Mouse (Mus musculus): ENCODE measurements around the gene Tnip2.

The Tnip2 gene

DNA sequence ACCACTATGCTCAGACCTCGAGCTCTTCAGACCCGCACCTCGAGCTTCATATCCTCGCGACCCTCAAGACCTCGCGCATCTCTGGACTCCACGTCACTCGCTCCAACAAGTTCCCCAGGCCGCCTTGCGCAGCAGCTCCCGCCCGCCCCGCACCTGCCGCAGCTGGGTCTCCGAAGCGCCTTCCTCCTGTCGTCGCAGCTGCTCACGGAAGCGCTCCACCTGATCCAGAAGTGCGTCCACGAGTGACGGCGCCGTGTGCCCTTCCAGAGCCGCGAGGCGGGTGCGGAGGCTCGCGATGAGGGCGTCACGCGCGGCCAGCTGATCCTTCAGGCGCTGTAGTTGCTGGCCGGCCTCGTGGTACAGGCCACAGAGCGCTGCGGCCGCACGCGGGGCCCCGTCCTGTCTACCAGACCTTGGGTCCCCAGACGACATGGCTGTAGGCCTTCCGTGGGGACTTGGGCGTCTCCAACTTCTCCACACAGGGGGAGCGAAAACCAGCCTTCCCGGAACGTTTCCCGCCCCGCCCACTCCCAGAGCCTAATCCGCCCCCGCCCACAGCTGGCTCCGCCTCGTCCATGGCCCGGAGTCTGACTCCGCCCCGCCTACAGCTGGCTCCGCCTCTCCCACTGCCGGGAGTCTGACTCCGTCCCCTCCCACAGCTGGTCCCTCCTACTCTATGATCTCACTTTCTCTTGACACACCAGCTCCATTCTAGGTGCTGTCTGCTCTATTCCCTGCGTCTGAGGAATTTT is at the start of gene Tnip2:
Gene Tnip2 (minus strand): TSS at position 526 of the 752 bp plus-strand sequence.
- DNase-seq (ENCODE audit: low spot score) = peak; percentile 94

DNA sequence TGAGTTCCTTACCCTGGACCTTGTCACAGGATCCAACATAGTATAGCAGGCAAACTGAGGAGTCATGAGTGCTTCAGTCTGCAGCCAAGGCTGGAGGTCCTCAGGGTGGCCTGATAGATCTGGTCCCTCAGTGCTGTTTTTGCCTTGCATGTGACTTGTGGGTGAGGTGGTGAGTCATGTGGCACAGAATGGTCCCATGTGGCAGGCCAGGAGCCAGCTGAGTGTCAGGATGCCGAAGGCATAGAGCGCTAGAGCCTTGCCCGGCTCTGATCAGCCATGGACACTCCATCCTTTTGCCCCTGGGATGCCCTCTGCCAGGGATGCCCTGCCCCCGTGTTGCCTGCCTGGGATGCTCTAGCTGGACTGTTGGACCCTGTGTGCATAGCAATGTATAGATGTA is 38.0 kb upstream of the Tnip2 start:
- no peak for DNase-seq (ENCODE audit: low spot score)

DNA sequence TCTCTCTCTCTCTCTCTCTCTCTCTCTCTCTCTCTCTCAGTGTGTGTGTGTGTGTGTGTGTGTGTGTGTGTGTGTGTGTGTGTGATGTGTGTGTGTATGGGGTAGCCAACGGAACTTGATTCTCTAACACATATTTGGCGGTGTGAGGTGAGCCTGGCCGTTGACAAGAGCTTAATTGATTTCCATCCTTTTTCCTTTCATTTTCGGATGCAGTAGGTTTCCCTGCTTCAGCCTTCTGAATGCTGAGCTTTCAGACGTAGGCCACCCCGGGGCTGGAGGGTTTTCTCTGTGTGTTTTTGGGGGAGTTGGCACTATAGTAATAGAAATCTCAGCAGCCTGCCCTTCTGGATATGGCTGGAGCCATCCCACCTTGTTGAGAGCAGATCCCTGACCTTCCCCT is 36.5 kb upstream of the Tnip2 start:
- no peak for DNase-seq (ENCODE audit: low spot score)

DNA sequence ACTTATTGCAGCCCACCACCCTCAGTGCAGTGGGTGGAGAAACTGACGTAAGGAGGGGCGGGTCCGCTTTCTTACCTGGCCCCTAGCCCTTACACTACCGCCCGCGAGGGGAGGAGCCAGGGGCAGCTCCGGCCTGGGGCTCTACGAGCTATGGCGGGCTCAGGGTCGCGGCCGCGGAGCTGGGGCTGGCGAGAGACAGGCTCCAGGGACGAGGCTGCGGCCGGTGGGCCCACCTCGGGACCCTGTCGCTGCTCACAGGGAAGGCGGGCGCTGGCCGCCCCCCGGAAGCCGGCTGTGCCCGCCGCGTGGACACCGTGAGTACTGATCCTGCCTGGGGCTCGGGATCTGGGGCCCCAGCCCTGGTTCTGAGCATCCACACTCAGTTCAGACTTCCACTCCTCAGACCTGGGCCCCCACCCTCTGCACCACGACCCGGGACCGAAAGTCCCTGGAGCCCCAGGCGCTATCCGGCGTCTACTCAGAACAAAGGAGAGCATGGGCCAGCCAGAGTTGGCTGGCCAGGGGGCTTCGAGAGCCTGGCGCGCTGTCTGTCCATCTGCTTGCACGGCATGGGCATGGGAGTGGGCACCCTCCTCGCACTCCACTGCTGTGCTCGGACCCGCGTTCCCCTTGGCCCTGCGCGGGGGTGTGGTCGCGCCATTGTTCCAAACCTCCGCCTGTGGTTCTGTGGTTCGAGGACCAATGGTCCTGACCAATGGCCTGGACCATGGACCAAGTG is 35.9 kb upstream of the Tnip2 start:
- peak; percentile 83 for DNase-seq (ENCODE audit: low spot score)

DNA sequence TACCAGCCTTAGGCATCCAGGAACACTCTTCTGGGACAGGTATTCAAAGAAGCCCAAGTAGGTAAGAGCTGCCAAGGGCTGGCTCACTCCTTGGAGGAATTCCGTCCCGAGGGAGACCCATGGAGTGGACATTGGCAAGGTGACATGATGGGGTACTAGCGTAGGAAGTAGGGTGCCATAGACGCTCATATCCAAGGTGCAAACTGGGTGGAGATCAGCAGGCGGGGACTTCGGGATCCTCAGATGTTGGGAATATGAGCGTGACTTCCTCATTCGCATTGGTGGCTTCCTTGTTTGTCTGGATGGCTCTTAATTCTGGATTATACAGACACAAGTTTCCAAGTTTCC is 35.3 kb upstream of the Tnip2 start:
- DNase-seq (ENCODE audit: low spot score) = no peak

DNA sequence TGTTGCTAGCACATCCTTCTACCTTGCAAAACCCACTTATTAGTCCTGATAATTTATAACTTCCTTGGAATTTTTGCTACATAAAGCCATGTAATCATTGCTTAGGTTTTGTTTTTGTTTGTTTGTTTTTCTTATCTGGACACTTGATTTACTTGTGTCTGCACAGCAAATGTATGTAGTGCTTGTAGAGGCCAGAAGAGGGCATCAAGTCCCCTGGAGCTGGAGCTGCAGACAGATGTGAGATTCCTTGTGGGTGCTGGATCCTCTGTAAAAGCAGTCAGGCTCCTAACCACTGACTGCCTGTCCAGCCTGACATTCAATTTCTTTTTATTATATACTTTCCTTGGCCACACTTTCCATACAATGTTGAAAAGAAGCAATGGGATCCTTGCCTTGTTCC is 33.6 kb upstream of the Tnip2 start:
- peak; percentile 68 for DNase-seq (ENCODE audit: low spot score)

DNA sequence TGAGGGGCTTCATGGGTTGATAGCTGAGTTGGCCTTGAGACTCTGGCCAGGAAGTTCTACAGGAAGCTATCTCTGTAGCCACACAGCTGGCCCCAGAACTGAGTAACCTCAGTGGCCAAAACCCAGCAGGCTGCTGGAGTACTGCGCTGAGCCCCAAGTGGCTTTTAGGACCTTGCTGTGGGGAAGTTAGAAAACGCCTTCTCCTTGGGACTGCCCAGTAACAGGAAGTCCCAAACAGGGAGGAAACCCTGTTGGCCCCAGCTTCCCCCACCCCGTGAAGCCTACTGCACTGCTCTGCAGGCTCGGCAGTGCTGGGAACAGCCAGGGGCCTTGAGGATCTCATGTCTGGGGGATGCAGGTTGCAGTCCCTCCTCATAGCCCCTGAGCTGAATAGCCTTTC is 29.3 kb upstream of the Tnip2 start:
- DNase-seq (ENCODE audit: low spot score) = no peak

DNA sequence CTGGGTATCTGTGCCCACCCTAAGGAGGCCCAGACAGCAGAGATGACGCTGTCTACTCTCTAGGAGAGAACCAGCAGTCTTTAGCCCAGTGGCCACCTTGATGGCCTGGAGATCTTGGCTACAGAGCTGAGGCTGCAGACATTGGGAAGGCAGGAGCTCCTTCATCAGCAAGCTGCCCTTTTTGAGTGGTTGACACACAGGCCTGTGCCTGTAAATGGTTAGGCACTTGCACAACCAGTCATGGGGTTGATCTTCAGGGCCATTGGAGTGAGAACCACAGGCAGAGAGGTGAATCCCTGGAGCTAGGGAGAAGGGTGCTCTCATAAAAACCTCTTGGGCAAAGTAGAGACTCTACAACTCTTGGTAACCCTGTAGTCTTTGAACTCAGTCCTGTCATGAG is 28.4 kb upstream of the Tnip2 start:
- DNase-seq (ENCODE audit: low spot score) = no peak

DNA sequence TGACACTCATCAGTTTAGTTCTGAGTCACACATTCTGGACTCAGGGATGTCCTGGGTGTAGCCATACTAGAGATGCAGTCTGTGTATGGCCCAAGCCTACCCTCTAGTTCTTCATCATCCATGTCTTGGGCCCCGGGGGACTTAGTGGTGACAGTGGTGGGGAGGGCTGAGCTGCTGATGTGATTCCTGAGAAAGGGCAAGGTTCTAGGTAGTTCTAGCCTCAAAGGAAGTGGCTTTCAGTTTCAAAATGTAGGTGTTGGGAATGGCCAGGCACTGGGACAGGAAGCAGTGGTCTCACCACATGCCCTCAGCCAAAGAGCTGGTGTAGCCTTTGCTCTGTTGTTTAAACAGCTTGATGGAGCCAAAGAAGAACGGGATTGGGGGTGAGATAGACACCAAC is 25.3 kb upstream of the Tnip2 start:
- DNase-seq (ENCODE audit: low spot score) = no peak

DNA sequence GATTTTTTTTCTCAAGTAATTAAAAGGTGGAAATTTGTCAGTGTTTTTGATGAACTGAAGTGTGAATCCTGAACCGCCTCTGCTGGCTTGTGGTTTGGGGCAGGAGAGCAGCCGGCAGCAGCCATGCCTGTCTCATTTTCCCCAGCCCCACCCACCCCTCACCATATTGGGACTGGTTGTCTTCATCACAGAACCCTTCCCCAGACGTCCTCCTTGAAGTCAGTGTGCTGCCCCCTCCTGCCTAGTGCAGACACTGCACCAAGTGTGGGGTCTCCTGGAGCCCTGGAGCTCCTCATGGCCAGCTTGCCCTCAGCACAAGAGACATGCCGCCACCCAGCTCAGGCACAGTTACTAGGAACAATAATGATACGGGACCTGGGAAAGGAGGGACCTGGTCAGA is 24.7 kb upstream of the Tnip2 start:
- peak; percentile 63 for DNase-seq (ENCODE audit: low spot score)

DNA sequence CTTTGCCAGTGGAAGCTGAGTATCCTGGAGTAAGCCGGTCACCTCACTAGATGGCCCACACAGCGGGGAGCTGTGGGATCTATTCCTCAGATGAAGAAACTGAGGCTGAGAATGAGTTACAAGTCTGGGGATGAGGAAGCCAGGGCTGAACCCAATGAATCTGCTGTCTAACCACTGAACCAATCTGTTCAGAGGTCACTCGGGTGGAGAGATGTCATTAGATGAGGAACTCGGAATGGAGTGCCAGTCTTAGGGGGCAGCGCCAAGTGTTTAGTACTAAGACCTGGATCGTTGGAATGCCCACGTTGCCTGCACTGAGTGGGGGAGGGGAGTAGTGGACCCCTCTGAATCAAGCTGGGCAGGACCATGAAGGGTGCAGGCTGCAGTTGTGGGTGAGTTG is 24.3 kb upstream of the Tnip2 start:
- DNase-seq (ENCODE audit: low spot score) = no peak

DNA sequence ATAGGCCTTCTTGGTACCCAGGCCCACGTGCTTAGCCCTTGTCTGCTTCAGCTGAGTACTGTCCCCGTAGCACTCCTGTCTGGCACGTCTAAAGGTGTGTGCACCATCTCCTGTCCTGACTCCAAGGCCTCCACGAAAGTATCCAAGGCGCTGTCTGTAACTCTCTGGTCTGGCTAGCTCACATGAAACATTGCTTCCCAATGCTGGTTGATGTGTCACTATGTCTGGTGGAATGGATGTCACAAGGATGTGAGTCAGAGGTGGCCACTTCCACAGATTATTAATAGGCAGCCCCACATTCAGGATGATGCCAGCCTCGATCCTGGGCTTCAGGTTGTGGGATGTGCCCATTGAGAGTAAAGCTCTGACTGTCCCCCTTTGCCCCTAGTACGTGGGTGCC is 22.0 kb upstream of the Tnip2 start:
- no peak for DNase-seq (ENCODE audit: low spot score)

DNA sequence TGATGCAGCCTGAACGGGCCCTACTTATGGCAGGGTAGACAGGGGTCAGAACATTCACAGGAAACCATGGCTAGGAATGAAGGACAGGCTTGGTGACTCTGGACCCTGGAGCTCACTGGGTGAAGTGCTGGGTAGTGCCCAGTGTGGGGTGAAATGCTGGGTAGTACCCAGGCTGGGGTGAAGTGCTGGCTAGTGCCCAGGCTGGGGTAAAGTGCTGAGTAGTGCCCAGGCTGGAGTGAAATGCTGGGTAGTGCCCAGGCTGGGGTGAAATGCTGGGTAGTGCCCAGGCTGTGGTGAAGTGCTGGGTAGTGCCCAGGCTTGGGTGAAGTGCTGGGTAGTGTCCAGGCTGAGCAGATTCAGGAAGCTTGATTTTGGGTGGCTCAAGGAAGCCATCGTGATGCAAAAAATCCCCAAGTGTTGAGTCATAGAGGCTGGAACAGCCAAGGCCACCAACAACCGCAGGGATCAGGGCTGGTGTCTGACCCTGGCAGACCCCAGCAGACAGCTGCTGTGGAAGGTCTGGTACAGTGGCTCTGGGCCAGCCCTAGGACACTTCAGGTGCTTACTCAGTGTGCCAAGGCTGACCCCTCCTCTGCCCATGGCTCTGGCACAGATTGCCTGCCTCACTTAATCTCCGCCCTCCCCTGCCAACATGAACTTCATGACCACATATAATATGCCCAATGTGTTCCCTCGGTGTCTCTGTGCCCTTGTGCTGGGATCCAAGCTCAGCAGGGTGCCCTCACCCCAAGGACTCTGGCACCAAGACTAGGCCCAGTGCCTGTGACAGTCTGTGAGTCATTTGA is 21.2 kb upstream of the Tnip2 start:
- DNase-seq (ENCODE audit: low spot score) = no peak

DNA sequence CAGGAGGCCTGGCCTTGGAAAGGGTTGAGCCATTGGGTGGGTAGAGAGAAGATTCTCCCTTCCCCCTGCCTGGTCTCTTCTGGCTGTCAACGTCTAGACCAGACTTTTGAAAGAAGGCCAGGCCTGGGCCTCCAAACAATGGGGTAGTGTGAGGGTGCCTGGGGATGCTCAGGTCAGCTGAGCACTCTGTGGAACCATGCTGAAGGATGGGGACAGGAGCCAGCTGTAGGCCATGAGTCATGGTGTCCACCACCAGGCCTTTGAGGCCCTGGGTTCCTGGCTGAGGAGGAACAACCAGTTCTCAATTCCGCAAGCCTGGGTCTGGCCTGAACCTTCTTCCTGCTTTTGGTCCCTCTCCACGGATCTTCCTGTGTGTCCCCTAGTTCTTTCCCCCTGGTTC is 20.0 kb upstream of the Tnip2 start:
- DNase-seq (ENCODE audit: low spot score) = no peak

DNA sequence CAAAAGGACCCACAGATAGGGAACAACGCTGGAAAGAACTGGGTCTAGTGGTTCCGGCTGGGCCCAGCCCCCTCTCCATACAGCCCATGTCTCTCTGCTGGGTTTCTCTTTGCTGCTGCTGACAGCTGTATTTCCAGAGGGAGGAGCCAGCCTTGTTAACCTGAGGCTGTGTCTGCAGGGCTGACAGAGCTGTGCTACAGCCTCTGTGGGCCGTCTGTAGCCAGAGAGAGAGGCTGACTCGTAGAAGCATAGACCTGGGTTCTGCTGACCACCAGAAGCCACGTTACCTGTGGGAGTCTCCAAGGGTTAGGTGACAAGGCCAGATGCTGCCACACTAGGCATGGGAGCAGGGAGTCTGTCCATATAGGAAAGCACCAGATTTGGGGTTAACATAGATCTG is 19.3 kb upstream of the Tnip2 start:
- DNase-seq (ENCODE audit: low spot score) = no peak

DNA sequence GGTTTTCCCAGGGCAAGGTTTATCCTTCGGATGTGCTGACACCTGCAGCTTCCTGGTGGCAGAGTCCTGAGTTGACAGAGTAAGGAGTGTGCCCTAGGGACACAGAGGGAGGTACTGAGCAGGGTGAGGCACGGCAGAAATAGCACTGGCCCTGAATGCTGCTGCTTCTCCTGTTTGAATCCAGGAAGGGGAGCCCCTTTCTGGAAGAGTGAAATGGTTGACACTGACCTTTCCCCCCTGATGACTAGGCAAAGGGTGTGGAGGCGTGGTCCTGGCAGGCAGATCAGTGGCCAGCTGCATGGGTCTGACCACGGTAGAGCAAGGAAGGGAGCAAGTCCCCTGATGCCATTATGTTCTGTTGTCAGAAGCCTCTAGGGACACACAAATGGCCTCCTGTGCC is 16.9 kb upstream of the Tnip2 start:
- no peak for DNase-seq (ENCODE audit: low spot score)

DNA sequence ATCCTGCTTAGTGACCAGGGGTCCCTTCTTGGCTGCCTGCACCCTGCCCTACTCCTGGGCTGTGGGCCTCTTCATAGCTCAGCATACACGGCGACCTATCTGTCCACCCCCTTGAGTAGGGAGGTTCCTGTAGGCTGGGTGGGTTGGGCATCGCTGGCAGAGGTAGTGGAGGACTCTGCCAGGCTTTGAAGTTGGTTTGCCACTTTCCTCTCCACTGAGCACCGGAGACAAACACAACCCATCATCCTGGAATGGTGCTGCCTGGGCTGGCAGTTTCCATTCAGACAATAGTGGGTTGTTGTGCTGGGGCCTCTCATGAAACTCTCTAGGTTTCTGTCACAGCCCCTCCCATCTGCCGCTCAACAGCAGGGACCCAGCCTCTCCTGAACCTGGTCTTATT is 16.3 kb upstream of the Tnip2 start:
- no peak for DNase-seq (ENCODE audit: low spot score)

DNA sequence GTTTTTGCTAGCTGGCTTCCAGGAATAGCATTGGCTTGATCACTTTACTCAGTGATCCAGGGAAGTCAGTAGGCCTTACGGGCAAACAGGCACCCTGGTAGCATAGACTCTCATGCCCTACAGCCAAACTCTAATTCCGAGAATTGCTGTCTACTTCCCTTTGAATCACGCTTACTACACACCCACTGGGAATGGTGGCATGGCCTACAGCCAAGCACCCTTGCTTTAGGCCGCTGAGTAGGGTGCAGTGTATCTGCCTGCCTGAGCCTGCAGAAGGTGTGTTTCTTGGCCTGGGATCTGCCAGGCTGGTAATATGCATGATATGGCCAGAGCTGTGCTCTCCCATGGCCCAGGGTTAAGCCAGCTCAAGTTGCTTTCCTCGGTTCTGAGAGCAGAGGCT is 14.9 kb upstream of the Tnip2 start:
- no peak for DNase-seq (ENCODE audit: low spot score)

DNA sequence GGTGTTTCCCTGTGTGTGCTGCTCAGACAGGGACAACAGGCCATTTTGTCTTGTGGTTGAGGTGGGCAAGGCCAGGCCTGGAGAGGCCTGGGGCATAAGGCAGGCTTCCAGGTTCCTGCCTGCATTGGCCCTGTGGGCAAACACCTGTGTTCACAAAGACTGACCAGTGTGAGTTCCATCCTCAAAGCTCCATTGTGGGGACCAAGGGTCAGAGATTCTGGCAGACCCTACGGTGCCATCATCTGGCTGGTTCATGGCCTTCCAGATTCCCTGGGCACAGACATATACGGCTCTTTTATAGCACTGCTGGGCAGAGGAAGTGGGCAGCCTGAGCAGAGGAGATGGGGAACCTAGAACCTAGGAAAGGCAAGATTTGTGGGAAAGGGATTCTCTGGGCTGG is 13.6 kb upstream of the Tnip2 start:
- DNase-seq (ENCODE audit: low spot score) = no peak

DNA sequence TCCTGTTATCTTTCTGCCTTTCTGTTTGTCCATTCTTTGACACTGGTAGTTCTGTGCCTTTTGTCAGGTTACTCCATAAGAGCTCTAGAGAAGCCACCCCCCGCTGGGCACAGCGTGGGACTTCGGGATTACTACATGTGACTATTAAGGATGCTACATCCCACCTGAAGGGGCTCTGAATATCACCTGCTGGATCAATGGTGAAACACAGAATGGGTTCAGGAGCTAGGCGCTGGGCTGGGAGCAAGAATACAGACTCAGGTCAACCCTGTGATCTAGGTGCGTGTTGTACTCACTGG is 12.6 kb upstream of the Tnip2 start:
- no peak for DNase-seq (ENCODE audit: low spot score)

DNA sequence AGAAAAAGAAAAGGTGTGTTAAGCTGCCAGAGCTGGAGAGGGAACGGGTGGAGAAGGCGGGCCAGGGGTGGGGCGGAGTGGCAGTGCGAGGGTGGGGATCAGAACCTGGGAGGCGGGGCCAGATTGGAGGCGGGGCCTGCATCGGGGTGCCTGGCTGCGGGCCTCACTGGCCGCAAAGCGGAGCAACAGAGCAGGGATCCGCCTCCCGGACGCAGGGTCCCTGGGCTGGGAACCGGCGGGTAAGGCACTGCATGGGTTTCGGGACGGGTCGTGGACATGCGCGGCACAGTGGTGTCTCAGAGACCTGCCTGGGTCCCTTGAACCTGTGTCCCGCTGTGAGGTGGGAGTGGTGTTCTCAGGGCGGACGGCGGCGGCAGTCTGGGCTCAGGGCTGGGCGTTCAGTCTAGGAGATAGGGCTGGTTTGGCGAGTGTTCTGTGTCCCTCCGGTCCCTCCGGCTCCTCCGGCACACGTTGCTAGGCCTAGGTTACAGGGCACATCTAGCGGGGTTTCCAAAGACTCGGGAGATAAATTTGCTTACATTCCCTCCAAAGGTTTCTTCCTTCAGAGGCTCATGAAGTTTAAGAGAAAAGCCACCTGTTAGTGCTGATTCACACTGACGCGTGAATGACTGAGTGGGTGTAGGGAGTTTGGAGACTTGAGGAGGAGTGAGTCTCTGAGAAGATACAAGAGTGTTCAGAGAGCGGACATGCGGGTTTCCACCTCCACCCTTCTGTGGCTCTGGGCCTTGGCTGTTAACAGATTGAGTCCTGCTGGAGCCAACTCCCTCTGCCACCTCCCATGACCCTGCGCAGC is 12.1 kb upstream of the Tnip2 start, which contains the start of gene Sh3bp2:
Gene Sh3bp2 (plus strand): TSS at position 176 of the 814 bp plus-strand sequence.
- DNase-seq (ENCODE audit: low spot score) = peak; percentile 92

DNA sequence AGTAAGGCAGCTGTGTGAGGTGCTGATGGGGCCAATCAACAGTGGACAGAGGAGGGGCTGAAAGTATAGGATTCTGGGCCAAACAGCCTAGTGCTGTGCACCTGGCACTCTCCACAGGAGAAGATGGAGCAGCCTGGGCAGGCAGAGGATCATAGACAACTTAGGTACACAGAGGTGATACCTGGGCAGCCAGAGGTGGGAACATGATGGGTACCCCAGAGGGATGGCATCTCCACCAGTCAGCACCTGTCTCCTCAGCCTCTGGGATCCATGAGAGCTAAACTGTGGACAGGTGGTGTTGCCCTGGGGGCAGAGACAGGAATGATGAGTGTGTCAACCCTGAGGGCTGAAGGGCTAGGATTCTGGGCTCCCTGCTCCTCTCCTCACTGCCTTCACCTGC is 10.7 kb upstream of the Tnip2 start:
- DNase-seq (ENCODE audit: low spot score) = no peak

All from embryo, embryonic 10 days (tissue).